Mouse (Mus musculus) left cerebral cortex, postnatal 36 days (tissue): ENCODE data around the gene Tagap1. TPM values are rescaled to one million over a fixed set of nuclear protein-coding genes. Genes with fewer than 3 reads are reported as not detected.
A peak's percentile ranks its signal among the peaks of the same experiment; 100 is the strongest.
"Not testable (repeated sequence)": the region's sequence is repeated elsewhere in the genome, so short reads cannot be mapped to it uniquely, and the experiment has no call there.

Experiments used
- DNase-seq, 2 experiments: peaks; one replicate each; pipeline ENCODE4 v3.0.0; 2021 to 2022; ENCODE audit warnings: low spot score in 2 of 2, mixed read lengths in 1 of 2
- intact Hi-C: fragments of 180-260 bp; cut with DNase I; formaldehyde crosslinking; loops from one replicate; pipeline ENCODE4 v1.15.1; 2025
- total RNA-seq, 2 experiments: library from RNA; stranded (reverse); gene quantifications; 2 replicates each; pipeline ENCODE4 v1.2.3; 2021

Gene Tagap1
- total RNA-seq, 2 experiments from 2014 or later, result 26.0 to 26.7 TPM

GRCm38 (mm10) chr17:6965364-6965763 lies 4.4 kb upstream of the Tagap1 start:
- intact Hi-C loops, DNase-seq: not testable (repeated sequence)

- DNase-seq, intact Hi-C loops: not testable (repeated sequence)
These were observed 2.0 kb upstream of the Tagap1 start for GRCm38 (mm10) chr17:6962936-6963335.

DNA sequence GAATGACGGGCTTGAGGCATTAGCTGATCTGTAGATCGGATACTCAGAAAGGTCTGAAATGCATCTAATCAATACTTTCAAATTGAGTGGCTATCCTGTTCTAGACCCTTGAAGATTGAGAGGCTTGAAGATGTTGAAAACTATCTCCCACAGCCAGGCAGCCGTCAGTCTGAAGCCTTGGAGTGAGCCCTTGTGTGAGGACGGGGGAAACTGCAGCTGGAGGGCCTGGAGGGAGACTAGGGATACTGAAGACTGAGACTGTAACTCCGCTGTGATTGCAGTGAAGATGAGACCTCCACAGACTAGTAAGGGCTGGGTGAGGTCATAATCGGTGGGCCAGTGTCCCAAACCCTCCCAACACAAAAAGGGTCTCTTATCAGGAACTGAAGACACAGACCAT lies 1.4 kb upstream of the Tagap1 start:
- intact Hi-C loops, DNase-seq: not testable (repeated sequence)

DNA sequence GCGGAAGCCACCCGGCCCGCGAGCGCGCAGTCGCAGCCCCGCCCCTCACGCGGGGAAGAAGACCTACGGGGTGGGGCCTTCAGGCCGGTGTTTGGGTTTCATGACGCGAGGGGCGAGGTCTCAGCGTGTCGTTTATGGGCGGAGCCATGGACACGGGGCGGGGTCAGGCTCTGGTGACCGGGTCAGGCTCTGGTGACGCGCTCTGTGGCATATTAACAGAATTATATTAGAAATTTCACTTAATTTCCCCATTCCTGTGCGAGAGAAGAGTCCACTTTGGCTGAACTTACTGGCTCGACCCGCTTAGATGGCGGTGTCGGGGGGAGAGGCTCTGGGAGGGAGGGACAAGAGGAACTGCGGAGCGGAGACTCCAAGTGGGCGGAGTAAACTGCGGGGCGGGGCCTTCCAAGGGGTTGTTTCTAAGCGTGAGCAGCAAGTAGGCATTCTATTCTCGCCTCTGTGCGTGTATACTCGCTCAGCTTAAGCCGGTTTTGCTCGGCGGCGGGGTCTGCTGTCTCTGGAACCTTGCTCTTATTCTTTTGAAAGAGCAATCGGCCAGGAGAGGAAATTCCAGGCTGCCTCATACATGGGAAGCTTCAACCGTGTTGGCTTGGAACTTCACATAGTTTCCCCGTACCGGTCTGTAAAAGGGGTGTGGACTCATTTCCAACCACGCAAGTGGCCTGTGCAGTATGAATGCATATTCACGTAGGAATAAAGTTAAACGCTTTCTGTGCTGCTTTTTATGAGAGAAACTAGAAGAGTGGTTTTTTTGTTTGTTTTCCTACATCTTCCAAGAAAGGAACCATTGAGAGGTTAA lies 435 bp upstream of the Tagap1 start:
- DNase-seq, result peak; percentile 47 to 48

DNA sequence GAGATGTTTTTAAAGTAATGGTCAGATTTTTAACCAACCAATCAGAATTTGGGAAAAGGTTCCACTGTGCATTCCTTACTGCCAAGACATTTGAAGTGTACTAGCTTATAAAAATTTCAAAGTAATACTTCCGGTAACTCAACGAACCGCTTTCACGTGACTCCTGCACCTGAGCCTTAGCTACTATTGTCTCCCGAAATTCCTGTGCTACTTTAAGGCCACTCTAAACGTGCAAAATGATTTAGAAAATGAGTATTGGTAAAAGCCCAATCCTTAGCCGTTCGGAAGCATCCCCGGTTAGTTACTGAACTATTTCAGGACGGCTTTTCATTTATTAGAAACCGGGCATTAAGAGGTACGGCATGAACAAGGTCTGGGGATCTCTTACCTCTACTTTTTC lies 607 bp downstream of the Tagap1 start:
- DNase-seq, intact Hi-C loops: not testable (repeated sequence)

More for the DNA sequence above, 435 bp upstream of the Tagap1 start:
- intact Hi-C loops, result not testable (repeated sequence)

GRCm38 (mm10) chr17:6959543-6960259 lies 1.3 kb downstream of the Tagap1 start:
- intact Hi-C loops, result loop anchor here (10.0 kb wide), 1 partner anchor 975 kb away; no protein-coding TSS in a partner anchor
- not testable (repeated sequence) for DNase-seq

- not testable (repeated sequence) for DNase-seq
- intact Hi-C loops, result loop anchor here (10.0 kb wide), 1 partner anchor 976 kb away; no protein-coding TSS in a partner anchor
These were observed 2.1 kb downstream of the Tagap1 start for GRCm38 (mm10) chr17:6958881-6959280.

DNA sequence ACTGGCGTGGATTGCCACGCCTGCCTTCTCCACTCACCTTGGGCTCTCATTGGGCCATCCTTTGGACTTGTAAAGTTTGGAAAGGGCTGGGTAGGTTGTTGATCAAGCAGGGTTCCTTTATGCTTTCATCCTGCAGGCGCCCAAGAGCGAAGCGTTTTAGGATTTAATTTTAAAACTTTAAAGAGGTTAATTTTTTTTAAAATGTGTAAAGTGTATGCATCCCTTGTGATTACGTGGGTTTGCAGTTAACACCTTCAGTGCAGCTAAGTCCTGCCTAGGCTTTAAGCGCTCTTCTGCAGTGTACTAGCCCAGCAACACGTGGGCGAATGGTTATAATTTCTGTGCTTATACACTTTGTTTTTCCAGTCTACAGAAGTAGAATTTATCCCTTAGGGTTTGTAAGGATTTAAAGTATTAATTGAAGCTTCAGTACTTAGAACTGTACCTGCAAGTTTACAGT lies 12.2 kb downstream of the Tagap1 start:
- DNase-seq, intact Hi-C loops: not testable (repeated sequence)

- peak; percentile 85 to 86 for DNase-seq
- intact Hi-C loops, result not testable (repeated sequence)
These were observed 12.8 kb downstream of the Tagap1 start, which contains the start of gene Rsph3b for GRCm38 (mm10) chr17:6947984-6948768. TSS of gene Rsph3b (minus strand) at chr17:6948682.

- intact Hi-C loops, DNase-seq: not testable (repeated sequence)
These were observed 13.3 kb downstream of the Tagap1 start for GRCm38 (mm10) chr17:6947637-6947983.

- DNase-seq, intact Hi-C loops: not testable (repeated sequence)
These were observed 18.4 kb downstream of the Tagap1 start for GRCm38 (mm10) chr17:6942560-6942959.

GRCm38 (mm10) chr17:6931625-6932024 lies 29.3 kb downstream of the Tagap1 start:
- intact Hi-C loops, DNase-seq: not testable (repeated sequence)

DNA sequence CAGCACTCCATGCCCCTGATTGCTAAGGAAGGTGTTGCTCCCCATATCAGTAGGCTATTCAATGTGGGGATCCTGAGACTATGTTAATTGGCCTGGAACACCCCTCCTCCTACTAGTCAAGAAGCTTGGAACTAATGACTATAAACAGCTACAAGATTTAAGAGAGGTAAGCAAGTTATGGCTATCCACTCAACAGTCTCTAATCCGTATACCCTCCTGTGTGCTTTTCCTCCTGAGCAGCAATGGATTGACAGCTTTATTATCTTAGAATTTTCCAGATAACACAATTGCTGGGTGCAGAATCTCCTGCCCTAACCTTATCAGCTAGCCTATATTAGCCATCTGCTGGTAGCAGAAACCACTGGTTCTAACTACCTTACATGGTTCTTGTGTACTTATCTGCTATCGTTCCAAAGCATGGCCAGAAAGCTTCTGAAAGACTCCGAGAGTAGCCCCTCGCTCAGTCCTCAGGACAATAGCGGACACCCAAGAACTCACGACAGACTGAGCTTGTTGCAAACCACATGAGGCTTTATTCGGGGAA lies 40.5 kb downstream of the Tagap1 start:
- intact Hi-C loops, DNase-seq: not testable (repeated sequence)

DNA sequence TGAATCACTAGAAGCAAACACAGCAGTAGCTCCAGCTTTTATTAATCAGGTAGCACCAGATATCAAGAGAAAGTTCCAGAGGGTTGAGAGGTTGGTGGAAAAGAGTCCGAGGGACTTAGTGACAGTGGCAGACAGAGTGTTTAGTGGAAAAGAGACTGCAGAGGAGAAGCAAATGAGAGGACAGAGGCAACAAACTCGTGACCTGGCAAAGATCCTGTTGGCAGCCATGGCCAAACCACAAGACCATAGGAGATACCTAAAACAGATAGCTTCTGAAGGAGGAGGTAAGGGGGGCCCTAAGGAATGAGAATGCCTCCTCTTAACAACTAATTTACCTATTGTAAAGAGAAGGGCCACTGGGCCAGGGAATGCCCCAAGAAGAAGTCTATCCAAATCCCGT lies 41.6 kb downstream of the Tagap1 start:
- intact Hi-C loops, DNase-seq: not testable (repeated sequence)

- DNase-seq, intact Hi-C loops: not testable (repeated sequence)
These were observed 45.7 kb downstream of the Tagap1 start for GRCm38 (mm10) chr17:6915282-6915681.

- DNase-seq, intact Hi-C loops: not testable (repeated sequence)
These were observed 46.9 kb downstream of the Tagap1 start for GRCm38 (mm10) chr17:6914066-6914465.
